Mouse (Mus musculus) forebrain, postnatal 0 days (tissue): ENCODE data around the gene Pnpla8. TPM values are rescaled to one million over a fixed set of nuclear protein-coding genes. Genes with fewer than 3 reads are reported as not detected.
"Not testable (repeated sequence)": the region's sequence is repeated elsewhere in the genome, so short reads cannot be mapped to it uniquely, and the experiment has no call there.

Experiments
- ATAC-seq: fragments of 200-750 bp; cut with Nextera tagmentation; 2 replicates; pipeline ENCODE4 v1.8.0; 2017; ENCODE audit warnings: mild to moderate bottlenecking, moderate library complexity
- DNase-seq: peaks from one replicate; pipeline ENCODE4 v3.0.0-alpha.2; 2015
- H3K27ac ChIP-seq: fragments of 300-500 bp; sonication (generic); 2 replicates; pipeline ENCODE4 v1.5.1; 2014; ENCODE audit warnings: low read depth, mild to moderate bottlenecking, antibody characterized with exemption, low read length, moderate library complexity, mixed read lengths
- H3K27me3 ChIP-seq: fragments of 300-500 bp; sonication (generic); 2 replicates; pipeline ENCODE4 v1.6.1; 2014; ENCODE audit warnings: mild to moderate bottlenecking, low read length, mixed read lengths; ENCODE audit not compliant: insufficient read depth
- H3K36me3 ChIP-seq: fragments of 300-500 bp; sonication (generic); 2 replicates; pipeline ENCODE4 v1.6.1; 2014; ENCODE audit warnings: mild to moderate bottlenecking, moderate library complexity; ENCODE audit not compliant: insufficient read depth
- H3K4me1 ChIP-seq: fragments of 300-500 bp; sonication (generic); 2 replicates; pipeline ENCODE4 v1.6.1; 2014; ENCODE audit warnings: antibody characterized with exemption; ENCODE audit not compliant: insufficient read depth
- H3K4me2 ChIP-seq: fragments of 300-500 bp; sonication (generic); 2 replicates; pipeline ENCODE4 v1.6.1; 2014; ENCODE audit warnings: low read depth, mild to moderate bottlenecking, moderate library complexity
- H3K4me3 ChIP-seq: fragments of 300-500 bp; sonication (generic); 2 replicates; pipeline ENCODE4 v1.5.1; 2014; ENCODE audit warnings: low read depth, low read length, mixed read lengths
- H3K9ac ChIP-seq: fragments of 300-500 bp; sonication (generic); 2 replicates; pipeline ENCODE4 v1.6.1; 2014; ENCODE audit warnings: mild to moderate bottlenecking
- H3K9me3 ChIP-seq: fragments of 300-500 bp; sonication (generic); 2 replicates; pipeline ENCODE4 v1.6.1; 2016; ENCODE audit warnings: low read length
- CTCF ChIP-seq: sonication (generic); IDR thresholded peaks from 2 replicates; pipeline ENCODE4 v1.5.1; 2016; ENCODE audit warnings: antibody characterized with exemption, control low read depth, low read depth
- WGBS: fragments of 180-500 bp; shearing (Covaris S2); extraction: QIAGEN DNeasy Blood & Tissue Kit; methylation state at CpG from one replicate; pipeline ENCODE4 v1.1.7; 2014; 5-methylcytosine and 5-hydroxymethylcytosine counted together
- polyA plus RNA-seq: library from polyadenylated mRNA; unstranded; fragments of >200 nt; fragmentation: Nextera tagmentation; extraction: Ambion mirVana; gene quantifications from 2 replicates; pipeline ENCODE4 v1.2.1, GENCODE M21; 2015
- total RNA-seq: library from RNA; depleted of rRNA; stranded (reverse); fragments of >200 nt; gene quantifications from 2 replicates; pipeline ENCODE4 v1.2.3, GENCODE M21; 2014

Pnpla8 gene
- total and polyA plus RNA-seq, 2 experiments from 2014 or later, result 122 to 123 TPM

DNA sequence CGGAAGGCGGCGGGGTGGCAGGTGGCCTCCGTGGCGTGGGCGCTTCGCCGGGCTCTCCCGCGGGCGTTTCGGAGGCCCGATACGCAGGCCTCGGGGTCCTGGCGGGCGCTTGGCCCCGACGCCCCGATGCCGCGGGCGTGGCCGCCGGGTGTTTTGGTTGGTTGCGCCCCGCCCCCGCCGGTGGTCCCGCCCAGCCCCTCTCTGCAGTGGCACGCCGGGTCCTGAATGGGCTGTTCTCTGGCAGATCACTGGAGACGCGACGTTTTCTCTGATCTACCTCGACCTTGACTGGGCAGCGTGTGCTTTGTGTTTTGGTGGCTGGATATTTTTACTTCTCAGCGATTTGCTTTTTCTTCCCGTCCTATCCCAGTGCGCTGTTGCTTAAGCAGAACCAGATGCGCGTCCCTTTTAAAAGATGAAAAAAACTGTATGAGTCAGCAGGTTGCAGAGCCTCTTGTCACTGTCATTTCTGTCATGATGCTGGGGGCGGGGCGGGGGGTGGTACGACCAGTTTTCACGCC is 48.2 kb downstream of the Pnpla8 start:
- TF ChIP-seq CTCF, result no peak; the same call in 1 of the 2 replicates
- WGBS, result 2% methylated on average over 45 of the region's 46 CpGs
- H3K27me3 ChIP-seq, result no peaks in the 10 kb centered on the region
- peak overlapping the region; percentile 97 for H3K27ac ChIP-seq
- peak overlapping the region; percentile 72 for H3K4me2 ChIP-seq
- H3K9ac ChIP-seq, result peak overlapping the region; percentile 95
- DNase-seq (peak; percentile 81), ATAC-seq (peak; percentile 87)
- peak overlapping the region; percentile 98 for H3K4me3 ChIP-seq
- H3K36me3 ChIP-seq, result no peaks in the 10 kb centered on the region
- no peaks in the 10 kb centered on the region for H3K4me1 ChIP-seq
- no peaks in the 10 kb centered on the region for H3K9me3 ChIP-seq

DNA sequence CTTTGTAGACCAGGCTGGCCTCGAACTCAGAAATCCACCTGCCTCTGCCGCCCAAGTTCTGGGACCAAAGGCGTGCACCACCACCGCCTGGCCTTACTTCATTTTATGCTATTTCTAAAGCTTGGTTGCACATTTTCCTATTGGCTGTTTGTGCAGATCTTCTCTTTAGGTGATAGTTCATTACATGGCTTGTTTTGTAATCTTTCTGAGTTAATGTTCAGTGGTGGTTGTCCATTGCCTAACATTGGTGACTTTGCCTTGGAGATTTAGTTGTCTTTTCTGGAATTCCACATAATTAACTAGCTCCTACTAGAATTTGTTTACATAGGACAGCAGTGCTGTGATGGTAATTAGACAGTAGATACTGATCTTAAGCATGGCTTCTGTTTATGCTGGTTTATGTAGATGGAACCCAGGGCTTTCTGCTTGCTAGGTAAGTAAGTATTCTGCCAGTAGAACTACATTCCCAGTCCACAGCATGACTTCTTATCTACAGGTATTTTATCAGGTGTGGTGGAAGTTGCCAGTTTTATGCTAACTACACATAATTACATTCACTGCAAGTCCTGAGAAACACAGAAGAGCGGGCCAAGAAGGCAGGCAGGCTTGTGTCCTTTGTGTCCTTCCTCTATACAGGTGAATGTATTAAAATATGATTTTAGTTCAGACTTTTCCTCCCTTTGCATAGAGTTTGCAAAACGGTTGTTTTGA is 53.1 kb downstream of the Pnpla8 start:
- no peaks in the 10 kb centered on the region for H3K36me3 ChIP-seq
- 93% methylated on average over 6 of the region's 6 CpGs for WGBS

DNA sequence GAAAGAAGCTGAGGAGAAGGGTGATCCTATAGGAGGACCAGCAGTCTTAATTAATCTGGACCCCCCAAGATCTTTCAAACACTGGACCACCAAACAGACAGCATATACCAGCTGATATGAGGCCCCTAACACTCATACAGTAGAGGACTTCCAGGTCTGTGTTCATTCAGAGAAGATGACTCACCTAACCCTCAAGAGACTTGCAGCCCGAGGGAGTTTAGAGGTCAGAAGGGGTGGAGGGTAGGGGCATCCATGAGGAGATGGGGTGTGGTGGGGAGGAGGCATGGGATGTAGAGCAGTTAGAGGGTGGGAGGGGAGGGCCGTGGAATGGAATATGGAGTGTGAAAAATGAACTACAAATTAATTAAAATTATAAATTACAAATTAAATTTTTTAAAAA is 59.0 kb downstream of the Pnpla8 start:
- not testable (repeated sequence) for DNase-seq, H3K9ac ChIP-seq, H3K9me3 ChIP-seq, H3K4me3 ChIP-seq, H3K4me2 ChIP-seq, ATAC-seq, H3K27ac ChIP-seq, H3K27me3 ChIP-seq, H3K4me1 ChIP-seq, H3K36me3 ChIP-seq
- 83% methylated on average over 2 of the region's 2 CpGs for WGBS

More for the DNA sequence above, 53.1 kb downstream of the Pnpla8 start:
- no peak overlapping the region for H3K4me2 ChIP-seq
- no peak for ATAC-seq
- no peaks in the 10 kb centered on the region for H3K27me3 ChIP-seq
- TF ChIP-seq CTCF, result no peak
- no peak for DNase-seq
- H3K9ac ChIP-seq, result no peak overlapping the region
- H3K27ac ChIP-seq, result no peak overlapping the region
- no peak overlapping the region for H3K4me3 ChIP-seq
- no peaks in the 10 kb centered on the region for H3K4me1 ChIP-seq
- no peaks in the 10 kb centered on the region for H3K9me3 ChIP-seq

DNA sequence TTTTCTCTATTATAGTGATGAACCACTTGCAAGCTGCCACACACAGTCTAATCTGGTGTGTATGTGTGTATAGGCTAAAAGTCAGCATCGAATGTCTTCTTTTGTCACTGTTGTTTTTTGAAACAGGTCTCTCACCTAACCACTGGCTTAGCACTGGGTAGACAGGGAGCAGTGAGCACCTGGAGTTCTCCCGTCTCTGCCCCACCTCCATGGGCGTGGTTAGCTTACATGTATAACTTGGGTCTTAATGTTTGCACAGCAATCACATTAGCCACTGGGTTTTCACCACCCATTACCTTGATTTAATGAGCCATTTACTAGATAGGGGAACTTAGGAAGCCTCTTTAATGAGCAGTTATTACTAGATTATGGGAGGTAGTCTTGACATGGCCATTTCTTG is 60.4 kb downstream of the Pnpla8 start:
- ATAC-seq, result no peak
- Histone ChIP-seq H3K27ac (no peak overlapping the region), H3K9ac (no peak overlapping the region), H3K4me1 (no peaks in the 10 kb centered on the region), H3K27me3 (no peaks in the 10 kb centered on the region), H3K4me3 (no peak overlapping the region), H3K9me3 (no peaks in the 10 kb centered on the region), H3K36me3 (peaks cover 11% of the 10 kb centered on the region; the same call in 1 of the 2 replicates), H3K4me2 (no peak overlapping the region)
- no peak for TF ChIP-seq CTCF
- WGBS, result 91% methylated on average over 3 of the region's 3 CpGs
- no peak for DNase-seq

DNA sequence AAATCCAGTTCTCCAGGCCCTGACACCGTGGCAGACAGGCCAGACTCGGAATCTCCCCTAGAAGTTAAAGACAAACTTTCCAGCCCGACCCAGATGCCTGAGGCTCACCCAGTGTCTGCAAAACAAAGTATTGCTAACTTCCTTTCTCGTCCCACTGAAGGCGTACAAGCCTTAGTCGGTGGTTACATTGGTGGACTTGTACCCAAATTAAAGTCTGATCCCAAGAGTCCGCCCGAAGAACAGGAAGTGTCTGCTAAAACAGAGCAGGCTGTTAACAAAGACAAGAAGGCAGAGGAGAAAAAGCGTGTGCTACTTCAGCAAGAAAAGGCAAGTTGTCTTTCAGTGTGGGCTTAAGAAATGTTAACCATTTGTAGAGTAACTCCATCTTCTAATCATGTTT is 62.2 kb downstream of the Pnpla8 start:
- Histone ChIP-seq H3K27me3 (no peaks in the 10 kb centered on the region), H3K9me3 (no peaks in the 10 kb centered on the region), H3K4me2 (no peak overlapping the region), H3K36me3 (peaks cover 16% of the 10 kb centered on the region), H3K4me3 (no peak overlapping the region), H3K27ac (no peak overlapping the region), H3K9ac (no peak overlapping the region), H3K4me1 (no peaks in the 10 kb centered on the region)
- WGBS, result 85% methylated on average over 9 of the region's 9 CpGs
- ATAC-seq (no peak), DNase-seq (no peak)
- TF ChIP-seq CTCF, result no peak

DNA sequence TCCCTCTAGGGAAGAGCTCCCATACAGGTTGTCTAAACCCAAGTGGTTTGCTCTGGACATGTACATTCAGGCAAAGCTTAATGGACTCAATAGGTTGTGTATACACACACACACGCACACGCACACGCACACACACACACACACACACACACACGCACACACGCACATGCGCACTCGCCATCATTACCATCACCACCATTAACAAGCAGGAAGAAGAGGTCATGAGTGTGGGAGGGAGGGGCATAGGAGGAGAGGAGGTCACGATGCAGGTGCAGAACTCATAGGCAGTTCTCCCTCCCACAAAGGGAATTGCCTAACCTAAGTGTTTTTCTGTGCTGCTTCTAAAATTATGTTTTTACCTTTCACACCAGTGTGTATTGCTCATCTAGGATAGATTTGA is 65.8 kb downstream of the Pnpla8 start:
- 92% methylated on average over 8 of the region's 8 CpGs for WGBS
- Histone ChIP-seq H3K36me3 (peaks cover 24% of the 10 kb centered on the region), H3K27ac (no peak overlapping the region), H3K27me3 (no peaks in the 10 kb centered on the region), H3K4me2 (no peak overlapping the region), H3K9me3 (no peaks in the 10 kb centered on the region), H3K4me1 (no peaks in the 10 kb centered on the region), H3K4me3 (no peak overlapping the region), H3K9ac (no peak overlapping the region)
- no peak for DNase-seq
- no peak for ATAC-seq
- no peak for TF ChIP-seq CTCF

DNA sequence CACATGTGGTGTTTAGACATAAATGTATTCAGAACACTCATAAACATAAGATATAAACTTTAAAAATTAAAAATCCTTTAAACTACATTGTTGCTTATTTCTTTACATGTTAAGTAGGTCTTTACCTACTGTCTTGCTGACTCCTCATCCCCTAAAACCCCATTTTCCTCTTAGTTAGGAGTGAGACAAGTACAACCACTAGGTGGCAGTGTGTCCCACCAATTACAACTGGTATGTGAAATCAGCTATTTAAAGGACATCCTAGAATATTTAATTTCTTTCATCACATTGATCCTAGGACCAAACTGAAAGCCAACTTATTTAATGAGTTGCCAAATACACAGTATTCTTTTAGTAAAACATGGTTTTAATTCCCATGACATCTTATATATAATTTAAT is 71.1 kb downstream of the Pnpla8 start:
- peaks cover 16% of the 10 kb centered on the region for H3K36me3 ChIP-seq
- no peak overlapping the region for H3K9ac ChIP-seq
- no peak overlapping the region for H3K4me2 ChIP-seq
- H3K27ac ChIP-seq, result no peak overlapping the region
- H3K27me3 ChIP-seq, result no peaks in the 10 kb centered on the region
- no peaks in the 10 kb centered on the region for H3K4me1 ChIP-seq
- no peaks in the 10 kb centered on the region for H3K9me3 ChIP-seq
- ATAC-seq, result peak; percentile 60
- no peak overlapping the region for H3K4me3 ChIP-seq
- peak; percentile 87 for DNase-seq
- TF ChIP-seq CTCF, result peak; percentile 85
